ENCODE assay signal across 8 mouse cellular contexts in genomic region chr8:70964159-70964558, GRCm38 (mm10). TPM values are rescaled to one million over a fixed set of nuclear protein-coding genes. Genes with fewer than 3 reads are reported as not detected.
DNase-seq lines count a peak whose midpoint lies in the region; ATAC-seq and TF ChIP-seq lines count a peak whose summit lies in the region.
"Had no signal": no experiment of that assay in that cellular context is flagged by ENCODE, and none has a peak within 500 bp of the region (broad histone marks: within the 10 kb centered on the region; RNA-seq: fewer than 3 reads in every experiment).

No protein-coding gene starts in this region.

- no peak overlapping the region for H3K27ac ChIP-seq in midbrain, embryonic 10.5 days (replicated peaks)
- no peak overlapping the region for H3K27ac ChIP-seq in midbrain, embryonic 16.5 days (ENCODE audit: low read length)
- no peak overlapping the region for H3K27ac ChIP-seq in intestine, postnatal 0 days (ENCODE audit: low read depth, low read length)
- H3K27ac ChIP-seq: neural tube, embryonic 13.5 days had no signal

- ATAC-seq in midbrain, embryonic 16.5 days: no peak
- 0 out of 2 replicates have a peak, but pooled peaks have one; percentile 28 for ATAC-seq in intestine, postnatal 0 days

- H3K9ac ChIP-seq in midbrain, embryonic 16.5 days (ENCODE audit: low read depth, low read length): no peak overlapping the region
- H3K9ac ChIP-seq in intestine, postnatal 0 days (ENCODE audit: low read depth, low read length): no peak overlapping the region
- H3K9ac ChIP-seq: neural tube, embryonic 13.5 days had no signal

- TF ChIP-seq CTCF in intestine, postnatal 0 days (IDR thresholded peaks at IDR 0.05; ENCODE audit: low read depth): peak; percentile 88

- H3K36me3 ChIP-seq in midbrain, embryonic 10.5 days: no peaks in the 10 kb centered on the region
- no peaks in the 10 kb centered on the region for H3K36me3 ChIP-seq in midbrain, embryonic 16.5 days (ENCODE audit: control insufficient read depth, insufficient read depth, low read length)
- no peaks in the 10 kb centered on the region for H3K36me3 ChIP-seq in intestine, postnatal 0 days (ENCODE audit: control insufficient read depth, insufficient read depth)
- H3K36me3 ChIP-seq: neural tube, embryonic 13.5 days had no signal

- no peak overlapping the region for H3K4me2 ChIP-seq in midbrain, embryonic 16.5 days (ENCODE audit: low read length)
- no peak overlapping the region for H3K4me2 ChIP-seq in intestine, postnatal 0 days (replicated peaks; ENCODE audit: low read depth)
- H3K4me2 ChIP-seq: neural tube, embryonic 13.5 days had no signal

- WGBS in midbrain, embryonic 10.5 days: 5% methylated on average over 3 of the region's 3 CpGs
- WGBS in midbrain, embryonic 16.5 days: 9% methylated on average over 3 of the region's 3 CpGs
- 0% methylated on average over 3 of the region's 3 CpGs for WGBS in intestine, postnatal 0 days

- DNase-seq in midbrain, embryonic 10.5 days (ENCODE audit: low spot score): peak; percentile 18
- peak; percentile 79 for DNase-seq in ZHBTc4 (ENCODE audit: low read depth, low spot score)
- peak; percentile 17 to 27 for DNase-seq in cerebellum, postnatal 25 days
- DNase-seq in lung, postnatal 10 days: peak; percentile 59
- peak; percentile 11 for DNase-seq in testis, postnatal 14 days (ENCODE audit: low spot score)

- no peaks in the 10 kb centered on the region for H3K27me3 ChIP-seq in midbrain, embryonic 10.5 days (ENCODE audit: low read depth, poor library complexity, severe bottlenecking)
- no peaks in the 10 kb centered on the region for H3K27me3 ChIP-seq in midbrain, embryonic 16.5 days (ENCODE audit: control insufficient read depth, insufficient read depth, low read depth, low read length)
- no peaks in the 10 kb centered on the region for H3K27me3 ChIP-seq in intestine, postnatal 0 days (replicated peaks; ENCODE audit: control insufficient read depth, insufficient read depth, low read length)
- H3K27me3 ChIP-seq: neural tube, embryonic 13.5 days had no signal

- H3K4me1 ChIP-seq in midbrain, embryonic 10.5 days: no peaks in the 10 kb centered on the region
- H3K4me1 ChIP-seq in midbrain, embryonic 16.5 days (ENCODE audit: control insufficient read depth, insufficient read depth, low read length): no peaks in the 10 kb centered on the region
- no peaks in the 10 kb centered on the region for H3K4me1 ChIP-seq in intestine, postnatal 0 days (replicated peaks; ENCODE audit: control insufficient read depth, insufficient read depth, low read length)
- H3K4me1 ChIP-seq: neural tube, embryonic 13.5 days had no signal

- H3K9me3 ChIP-seq in midbrain, embryonic 10.5 days (replicated peaks): no peaks in the 10 kb centered on the region
- no peaks in the 10 kb centered on the region for H3K9me3 ChIP-seq in midbrain, embryonic 16.5 days (replicated peaks; ENCODE audit: control insufficient read depth, low read length, poor library complexity, severe bottlenecking)
- H3K9me3 ChIP-seq in intestine, postnatal 0 days (ENCODE audit: control insufficient read depth): no peaks in the 10 kb centered on the region
- H3K9me3 ChIP-seq: neural tube, embryonic 13.5 days had no signal

- no peak overlapping the region for H3K4me3 ChIP-seq in midbrain, embryonic 10.5 days
- no peak overlapping the region for H3K4me3 ChIP-seq in midbrain, embryonic 16.5 days (ENCODE audit: low read depth, low read length)
- no peak overlapping the region for H3K4me3 ChIP-seq in intestine, postnatal 0 days (ENCODE audit: low read depth, low read length)
- H3K4me3 ChIP-seq: neural tube, embryonic 13.5 days had no signal

RNA-seq across cellular contexts. Expression of gene Map1s, which starts 58.4 kb away (rescaled TPM):
- polyA plus RNA-seq in midbrain, embryonic 10.5 days (2016; fragmentation: Nextera tagmentation; extraction: Ambion mirVana): 69.4 and 74.0 TPM in 2 replicates
- polyA plus RNA-seq in midbrain, embryonic 16.5 days (2015; fragmentation: Nextera tagmentation; extraction: Ambion mirVana): 59.7 and 65.0 TPM in 2 replicates
- polyA plus RNA-seq in intestine, postnatal 0 days (2015; fragmentation: Nextera tagmentation; extraction: Ambion mirVana): 13.8 and 14.7 TPM in 2 replicates

Comparison
In these comparisons a context has a peak if more than half of its experiments do, and no peak if none do; other contexts are left out.
1. DNase-seq: peak in every context shown above with its lines; median percentile 79 in ZHBTc4; 59 in lung, postnatal 10 days; 22 in cerebellum, postnatal 25 days; 18 in midbrain, embryonic 10.5 days; 11 in testis, postnatal 14 days.